Mouse (Mus musculus) thymus, postnatal 14 days (tissue): ENCODE measurements around the gene Atp2c2.

Source experiments
- DNase-seq: peaks from one replicate; pipeline ENCODE4 v3.0.0; 2021

The Atp2c2 gene

GRCm38 (mm10) chr8:119744604-119745003, 44.8 kb downstream of the Atp2c2 start:
- no peak for DNase-seq

GRCm38 (mm10) chr8:119755238-119756146, 55.7 kb downstream of the Atp2c2 start:
- peak; percentile 41 for DNase-seq

- DNase-seq: no peak
Observed at GRCm38 (mm10) chr8:119756147-119756461, 56.3 kb downstream of the Atp2c2 start.

GRCm38 (mm10) chr8:119756538-119756937, 56.7 kb downstream of the Atp2c2 start:
- no peak for DNase-seq

GRCm38 (mm10) chr8:119761692-119762091, 61.9 kb downstream of the Atp2c2 start:
- DNase-seq: no peak

- no peak for DNase-seq
Observed at GRCm38 (mm10) chr8:119762226-119763220, 62.7 kb downstream of the Atp2c2 start.

GRCm38 (mm10) chr8:119765311-119765710, 65.5 kb downstream of the Atp2c2 start:
- DNase-seq: no peak

- DNase-seq: no peak
Observed at GRCm38 (mm10) chr8:119765761-119766444, 66.1 kb downstream of the Atp2c2 start.

GRCm38 (mm10) chr8:119776668-119777245, 76.9 kb downstream of the Atp2c2 start:
- DNase-seq: no peak

GRCm38 (mm10) chr8:119777765-119778164, 78.0 kb downstream of the Atp2c2 start:
- DNase-seq: no peak

GRCm38 (mm10) chr8:119778263-119778662, 78.5 kb downstream of the Atp2c2 start, which contains the start of gene Tldc1:
Tldc1 (minus strand) TSS chr8:119778416.
- peak; percentile 99 for DNase-seq

GRCm38 (mm10) chr8:119779013-119779737, 79.4 kb downstream of the Atp2c2 start:
- peak; percentile 89 for DNase-seq

- no peak for DNase-seq
Observed at GRCm38 (mm10) chr8:119780402-119781049, 80.7 kb downstream of the Atp2c2 start.

- no peak for DNase-seq
Observed at GRCm38 (mm10) chr8:119781086-119781840, 81.5 kb downstream of the Atp2c2 start.

GRCm38 (mm10) chr8:119782715-119783114, 82.9 kb downstream of the Atp2c2 start:
- DNase-seq: peak; percentile 86

- peak; percentile 56 for DNase-seq
Observed at GRCm38 (mm10) chr8:119783579-119783978, 83.8 kb downstream of the Atp2c2 start.

- peak; percentile 67 for DNase-seq
Observed at GRCm38 (mm10) chr8:119784141-119784574, 84.3 kb downstream of the Atp2c2 start.

GRCm38 (mm10) chr8:119784676-119785075, 84.9 kb downstream of the Atp2c2 start:
- DNase-seq: no peak

GRCm38 (mm10) chr8:119785764-119786405, 86.1 kb downstream of the Atp2c2 start:
- peak; percentile 39 for DNase-seq

- DNase-seq: no peak
Observed at GRCm38 (mm10) chr8:119786871-119787270, 87.1 kb downstream of the Atp2c2 start.
